9 mouse cellular contexts compared by ENCODE assay signal in genomic region chr2:26594022-26594346, GRCm38 (mm10). TPM values are rescaled to one million over a fixed set of nuclear protein-coding genes. Genes with fewer than 3 reads are reported as not detected.
A peak's percentile ranks its signal among the peaks of the same experiment; 100 is the strongest.
DNase-seq lines count a peak whose midpoint lies in the region; ATAC-seq and TF ChIP-seq lines count a peak whose summit lies in the region.
"Had no signal": no experiment of that assay in that cellular context is flagged by ENCODE, and none has a peak within 500 bp of the region (broad histone marks: within the 10 kb centered on the region; RNA-seq: fewer than 3 reads in every experiment).

No protein-coding gene starts in this region.

- no peaks in the 10 kb centered on the region for H3K27me3 ChIP-seq in liver, embryonic 16.5 days (ENCODE audit: control insufficient read depth, insufficient read depth, low read depth, low read length)
- H3K27me3 ChIP-seq in stomach, embryonic 15.5 days (replicated peaks): no peaks in the 10 kb centered on the region

- H3K36me3 ChIP-seq in liver, embryonic 16.5 days (ENCODE audit: control insufficient read depth, insufficient read depth): peaks cover 9% of the 10 kb centered on the region
- peaks cover 21% of the 10 kb centered on the region for H3K36me3 ChIP-seq in stomach, embryonic 15.5 days

- H3K9ac ChIP-seq in liver, embryonic 16.5 days (ENCODE audit: low read depth, low read length): no peak overlapping the region
- no peak overlapping the region for H3K9ac ChIP-seq in stomach, embryonic 15.5 days

- no peak overlapping the region for H3K4me2 ChIP-seq in liver, embryonic 16.5 days (ENCODE audit: low read depth, low read length)
- H3K4me2 ChIP-seq in stomach, embryonic 15.5 days: no peak overlapping the region

- no peak overlapping the region for H3K4me3 ChIP-seq in bone marrow, adult 2 months (replicated peaks; ENCODE audit: control insufficient read depth, low read depth, low read length)
- no peak overlapping the region for H3K4me3 ChIP-seq in liver, embryonic 16.5 days (ENCODE audit: low read depth, low read length)
- no peak overlapping the region for H3K4me3 ChIP-seq in stomach, embryonic 15.5 days (replicated peaks)

- DNase-seq in embryo, embryonic 10 days (ENCODE audit: low spot score): peak; percentile 71
- DNase-seq in embryo, embryonic 9.5 days (ENCODE audit: extremely low spot score): no peak
- peak; percentile 79 for DNase-seq in A20 (ENCODE audit: low read depth, low spot score)
- DNase-seq in neural tube, embryonic 10.5 days (ENCODE audit: extremely low spot score, low spot score): no peak

- peak; percentile 33 to 46; a peak in 1 of 4 replicates for ATAC-seq in hematopoietic stem cell, adult 5-6 weeks (replicated peaks in 1 of 2; ENCODE audit: insufficient read depth in 1 of 2, low FRiP score in 2 of 2, low TSS enrichment in 1 of 2, low read depth in 1 of 2, poor library complexity in 2 of 2, severe bottlenecking in 2 of 2)
- ATAC-seq in liver, embryonic 16.5 days (ENCODE audit: low read depth): 0 out of 2 replicates have a peak, but pooled peaks have one; percentile 20
- peak; percentile 24; the same call in 1 of the 2 replicates for ATAC-seq in stomach, embryonic 15.5 days (ENCODE audit: insufficient read depth, low FRiP score, low read depth)

- TF ChIP-seq CTCF in bone marrow, adult 2 months (IDR thresholded peaks at IDR 0.05; ENCODE audit: control insufficient read depth, insufficient read depth, low read length): peak; percentile 62

- no peaks in the 10 kb centered on the region for H3K9me3 ChIP-seq in liver, embryonic 16.5 days (replicated peaks; ENCODE audit: control insufficient read depth, low read length)
- no peaks in the 10 kb centered on the region for H3K9me3 ChIP-seq in stomach, embryonic 15.5 days

- peaks cover 4% of the 10 kb centered on the region; the same call in 1 of the 2 replicates for H3K4me1 ChIP-seq in bone marrow, adult 2 months (ENCODE audit: control insufficient read depth, insufficient read depth, low read length)
- H3K4me1 ChIP-seq in liver, embryonic 16.5 days (ENCODE audit: control insufficient read depth, low read depth, low read length): peaks cover 19% of the 10 kb centered on the region
- no peaks in the 10 kb centered on the region for H3K4me1 ChIP-seq in stomach, embryonic 15.5 days

- no peak for TF ChIP-seq POLR2A in bone marrow, adult 2 months (IDR thresholded peaks at IDR 0.05; ENCODE audit: borderline replicate concordance, control insufficient read depth, low read depth, low read length)

- WGBS in bone marrow, adult 2 months: 44% methylated on average over 9 of the region's 9 CpGs
- 34% methylated on average over 9 of the region's 9 CpGs for WGBS in liver, embryonic 16.5 days (ENCODE audit: insufficient replicate concordance)
- whole genome bisulfite sequencing in stomach, embryonic 15.5 days: 65% methylated on average over 9 of the region's 9 CpGs

- no peak overlapping the region for H3K27ac ChIP-seq in bone marrow, adult 2 months (ENCODE audit: control insufficient read depth, insufficient read depth, low read depth, low read length, poor library complexity)
- H3K27ac ChIP-seq in liver, embryonic 16.5 days (ENCODE audit: low read length): no peak overlapping the region
- H3K27ac ChIP-seq in stomach, embryonic 15.5 days: no peak overlapping the region

RNA-seq across cellular contexts. Expression of gene Gm20532, which starts 7.5 kb away (rescaled TPM):
- not detected in 2 replicates for polyA plus RNA-seq in bone marrow, adult 2 months (2011; ENCODE audit: insufficient read depth, insufficient read length, low replicate concordance, missing spikeins)
- total RNA-seq in hematopoietic stem cell, adult 5-6 weeks (2017): 0.88 TPM in 1 of 2 replicates, not detected in the other
- polyA plus RNA-seq in liver, embryonic 16.5 days (2015; fragmentation: Nextera tagmentation; extraction: Ambion mirVana): not detected in 2 replicates
- not detected in 2 replicates for polyA plus RNA-seq in stomach, embryonic 15.5 days (2015; fragmentation: Nextera tagmentation; extraction: Ambion mirVana)
- total RNA-seq: layer of hippocampus, postnatal 25 days had no signal

RNA-seq across cellular contexts. Expression of gene Agpat2, which starts 10.2 kb away (rescaled TPM):
- polyA plus RNA-seq in bone marrow, adult 2 months (2011; ENCODE audit: insufficient read depth, insufficient read length, low replicate concordance, missing spikeins): 10.6 and 32.5 TPM in 2 replicates
- total RNA-seq in hematopoietic stem cell, adult 5-6 weeks (2017): 49.6 and 81.5 TPM in 2 replicates
- 58.3 and 65.7 TPM in 2 replicates for polyA plus RNA-seq in liver, embryonic 16.5 days (2015; fragmentation: Nextera tagmentation; extraction: Ambion mirVana)
- 60.1 and 63.4 TPM in 2 replicates for polyA plus RNA-seq in stomach, embryonic 15.5 days (2015; fragmentation: Nextera tagmentation; extraction: Ambion mirVana)

RNA-seq across cellular contexts. Expression of gene Egfl7, which starts 14.2 kb away (rescaled TPM):
- 91.0 and 128 TPM in 2 replicates for polyA plus RNA-seq in bone marrow, adult 2 months (2011; ENCODE audit: insufficient read depth, insufficient read length, low replicate concordance, missing spikeins)
- 145 and 179 TPM in 2 replicates for total RNA-seq in hematopoietic stem cell, adult 5-6 weeks (2017)
- 50.9 and 54.3 TPM in 2 replicates for polyA plus RNA-seq in liver, embryonic 16.5 days (2015; fragmentation: Nextera tagmentation; extraction: Ambion mirVana)
- 121 and 128 TPM in 2 replicates for polyA plus RNA-seq in stomach, embryonic 15.5 days (2015; fragmentation: Nextera tagmentation; extraction: Ambion mirVana)

RNA-seq across cellular contexts. Expression of gene Fam69b, which starts 34.3 kb away (rescaled TPM):
- polyA plus RNA-seq in bone marrow, adult 2 months (2011; ENCODE audit: insufficient read depth, insufficient read length, low replicate concordance, missing spikeins): 0.99 and 4.2 TPM in 2 replicates
- 28.3 and 57.6 TPM in 2 replicates for total RNA-seq in hematopoietic stem cell, adult 5-6 weeks (2017)
- polyA plus RNA-seq in liver, embryonic 16.5 days (2015; fragmentation: Nextera tagmentation; extraction: Ambion mirVana): 0.61 and 1.3 TPM in 2 replicates
- polyA plus RNA-seq in stomach, embryonic 15.5 days (2015; fragmentation: Nextera tagmentation; extraction: Ambion mirVana): 28.9 and 33.7 TPM in 2 replicates

Comparison
In these comparisons a context has a peak if more than half of its experiments do, and no peak if none do; other contexts are left out.
1. DNase-seq: peak in embryo, embryonic 10 days (single experiment) and A20 (single experiment); none in embryo, embryonic 9.5 days (single experiment) and neural tube, embryonic 10.5 days (single experiment).
2. Peak in every context shown above with its lines, with median percentiles within 50 percentile points of each other: ATAC-seq.